ENCODE assay signal across 16 mouse cellular contexts in genomic region chr16:24539003-24539402, GRCm38 (mm10).
"Had no signal": no experiment of that assay in that cellular context is flagged by ENCODE, and none has a peak within 500 bp of the region (broad histone marks: within the 10 kb centered on the region; RNA-seq: fewer than 3 reads in every experiment).

No protein-coding gene starts in this region.

- H3K4me2 ChIP-seq: kidney, embryonic 15.5 days; liver, embryonic 11.5 days; lung, embryonic 14.5 days; midbrain, embryonic 11.5 days; midbrain, embryonic 15.5 days; neural tube, embryonic 13.5 days; stomach, embryonic 15.5 days had no signal

- H3K9me3 ChIP-seq: kidney, embryonic 15.5 days; limb, embryonic 10.5 days; megakaryocyte, embryonic 14.5 days; midbrain, embryonic 15.5 days; neural tube, embryonic 13.5 days; stomach, embryonic 15.5 days had no signal

- H3K27ac ChIP-seq: kidney, embryonic 15.5 days; limb, embryonic 10.5 days; macrophage; midbrain, embryonic 15.5 days; neural tube, embryonic 13.5 days; stomach, embryonic 15.5 days had no signal

- H3K27me3 ChIP-seq: kidney, embryonic 15.5 days; megakaryocyte, embryonic 14.5 days; midbrain, embryonic 15.5 days; neural tube, embryonic 13.5 days; stomach, embryonic 15.5 days had no signal

- H3K36me3 ChIP-seq: kidney, embryonic 15.5 days; limb, embryonic 10.5 days; midbrain, embryonic 15.5 days; neural tube, embryonic 13.5 days; stomach, embryonic 15.5 days had no signal

- DNase-seq: kidney, adult 18-20 months; kidney, postnatal 14 days; layer of hippocampus, adult 9-11 months; layer of hippocampus, postnatal 36 days; lung, embryonic 14.5 days; lung, postnatal 14 days; right cerebral cortex, postnatal 14 days had no signal

- H3K4me1 ChIP-seq: kidney, embryonic 15.5 days; limb, embryonic 10.5 days; megakaryocyte, embryonic 14.5 days; midbrain, embryonic 15.5 days; neural tube, embryonic 13.5 days; stomach, embryonic 15.5 days had no signal

- H3K4me3 ChIP-seq: kidney, embryonic 15.5 days; limb, embryonic 10.5 days; megakaryocyte, embryonic 14.5 days; midbrain, embryonic 15.5 days; neural tube, embryonic 13.5 days; stomach, embryonic 15.5 days had no signal

- ATAC-seq: midbrain, embryonic 15.5 days had no signal

- H3K9ac ChIP-seq: kidney, embryonic 15.5 days; lung, embryonic 14.5 days; midbrain, embryonic 15.5 days; neural tube, embryonic 13.5 days; stomach, embryonic 15.5 days had no signal
